Mouse (Mus musculus): ENCODE measurements around the gene Hsf2bp.

GRCm38 (mm10) chr17:32067541-32067940, 31.4 kb upstream of the Hsf2bp start:
- TF ChIP-seq FLI1 (IDR thresholded peaks at IDR 0.05; ENCODE audit: low read length) (no peak), GATA1 (IDR thresholded peaks at IDR 0.05; ENCODE audit: borderline replicate concordance, low read length) (no peak)

All from megakaryocyte, embryonic 14.5 days (primary cell).